Mouse (Mus musculus) intestine, embryonic 14.5 days (tissue): ENCODE results near the gene Fars2. TPM values are rescaled to one million over a fixed set of nuclear protein-coding genes. Genes with fewer than 3 reads are reported as not detected.
A peak's percentile ranks its signal among the peaks of the same experiment; 100 is the strongest.

Experiments used
- ATAC-seq: fragments of 200-750 bp; cut with Nextera tagmentation; replicated peaks from 2 replicates; pipeline ENCODE4 v1.8.0; 2017; ENCODE audit warnings: low read depth, moderate number of reproducible peaks, moderate TSS enrichment, moderate library complexity; ENCODE audit not compliant: low FRiP score, low TSS enrichment
- DNase-seq: peaks from one replicate; pipeline ENCODE4 v3.0.0-alpha.2; 2018; ENCODE audit warnings: low spot score
- H3K27ac ChIP-seq: fragments of 300-500 bp; sonication (generic); 2 replicates; pipeline ENCODE4 v1.5.1; 2014; ENCODE audit warnings: low read depth, mild to moderate bottlenecking, control low read depth
- H3K27me3 ChIP-seq: fragments of 300-500 bp; sonication (generic); replicated peaks from 2 replicates; pipeline ENCODE4 v1.6.1; 2014; ENCODE audit warnings: low read length, control low read depth; ENCODE audit not compliant: control insufficient read depth, insufficient read depth
- H3K36me3 ChIP-seq: fragments of 300-500 bp; sonication (generic); 2 replicates; pipeline ENCODE4 v1.6.1; 2014; ENCODE audit warnings: low read length, control low read depth; ENCODE audit not compliant: control insufficient read depth, insufficient read depth
- H3K4me1 ChIP-seq: fragments of 300-500 bp; sonication (generic); replicated peaks from 2 replicates; pipeline ENCODE4 v1.6.1; 2014; ENCODE audit warnings: low read length, control low read depth, mixed read lengths; ENCODE audit not compliant: control insufficient read depth, insufficient read depth
- H3K4me2 ChIP-seq: fragments of 300-500 bp; sonication (generic); 2 replicates; pipeline ENCODE4 v1.6.1; 2014; ENCODE audit warnings: low read length
- H3K4me3 ChIP-seq: fragments of 300-500 bp; sonication (generic); 2 replicates; pipeline ENCODE4 v1.5.1; 2014; ENCODE audit warnings: low read depth, low read length, control low read depth, mixed read lengths
- H3K9ac ChIP-seq: fragments of 300-500 bp; sonication (generic); 2 replicates; pipeline ENCODE4 v1.6.1; 2014; ENCODE audit warnings: mild to moderate bottlenecking, low read length
- H3K9me3 ChIP-seq: fragments of 300-500 bp; sonication (generic); 2 replicates; pipeline ENCODE4 v1.6.1; 2016; ENCODE audit warnings: low read length, control low read depth; ENCODE audit not compliant: control insufficient read depth
- WGBS: fragments of 180-500 bp; shearing (Covaris S2); extraction: QIAGEN DNeasy Blood & Tissue Kit; methylation state at CpG from one replicate; pipeline ENCODE4 v1.1.7; 2014; 5-methylcytosine and 5-hydroxymethylcytosine counted together
- polyA plus RNA-seq: library from polyadenylated mRNA; unstranded; fragments of >200 nt; fragmentation: Nextera tagmentation; extraction: Ambion mirVana; gene quantifications from 2 replicates; pipeline ENCODE4 v1.2.1, GENCODE M21; 2014

Gene Fars2
- polyA plus RNA-seq, 1 experiment from 2014 or later = 37.6 TPM

GRCm38 (mm10) chr13:36732891-36733490 lies 615.8 kb downstream of the Fars2 start:
- DNase-seq = no peak

GRCm38 (mm10) chr13:36733566-36733965 lies 616.4 kb downstream of the Fars2 start:
- Histone ChIP-seq H3K4me3 (peak overlapping the region; percentile 38), H3K9me3 (no peaks in the 10 kb centered on the region), H3K4me1 (no peaks in the 10 kb centered on the region), H3K36me3 (no peaks in the 10 kb centered on the region), H3K4me2 (peak overlapping the region; percentile 69), H3K27ac (no peak overlapping the region), H3K27me3 (peaks cover 76% of the 10 kb centered on the region), H3K9ac (no peak overlapping the region; the same call in 1 of the 2 replicates)
- WGBS = 3% methylated on average over 10 of the region's 10 CpGs
- ATAC-seq (no peak), DNase-seq (no peak)

More at GRCm38 (mm10) chr13:36732891-36733490, 615.8 kb downstream of the Fars2 start:
- Histone ChIP-seq H3K9me3 (no peaks in the 10 kb centered on the region), H3K9ac (no peak overlapping the region; the same call in 1 of the 2 replicates), H3K27ac (no peak overlapping the region), H3K36me3 (no peaks in the 10 kb centered on the region), H3K27me3 (peaks cover 82% of the 10 kb centered on the region), H3K4me1 (no peaks in the 10 kb centered on the region), H3K4me3 (peak overlapping the region; percentile 38; the same call in 1 of the 2 replicates), H3K4me2 (peak overlapping the region; percentile 69)
- no peak for ATAC-seq
- WGBS = 12% methylated on average over 6 of the region's 6 CpGs

GRCm38 (mm10) chr13:36733989-36734690 lies 616.9 kb downstream of the Fars2 start:
- under 1% methylated on average over 25 of the region's 26 CpGs for WGBS
- H3K4me3 ChIP-seq = peak overlapping the region; percentile 38
- H3K36me3 ChIP-seq = no peaks in the 10 kb centered on the region
- H3K27me3 ChIP-seq = peaks cover 71% of the 10 kb centered on the region
- peak overlapping the region; percentile 69 for H3K4me2 ChIP-seq
- no peaks in the 10 kb centered on the region for H3K4me1 ChIP-seq
- H3K9me3 ChIP-seq = no peaks in the 10 kb centered on the region
- ATAC-seq = no peak; the same call in 1 of the 2 replicates
- peak overlapping the region; percentile 35; the same call in 1 of the 2 replicates for H3K9ac ChIP-seq
- H3K27ac ChIP-seq = no peak overlapping the region
- DNase-seq = peak; percentile 84

GRCm38 (mm10) chr13:36734731-36735571 lies 617.7 kb downstream of the Fars2 start, which contains the start of gene Nrn1:
Nrn1 (minus strand) TSS chr13:36735131.
- no peaks in the 10 kb centered on the region for H3K4me1 ChIP-seq
- peak; percentile 77 for DNase-seq
- H3K4me2 ChIP-seq = peak within 1 kb of the TSS; percentile 69
- peaks cover 62% of the 10 kb centered on the region for H3K27me3 ChIP-seq
- no peaks in the 10 kb centered on the region for H3K9me3 ChIP-seq
- H3K9ac ChIP-seq = peak within 1 kb of the TSS; percentile 35; the same call in 1 of the 2 replicates
- H3K36me3 ChIP-seq = no peaks in the 10 kb centered on the region
- under 1% methylated on average over 50 of the region's 50 CpGs for WGBS
- no peak within 1 kb of the TSS for H3K27ac ChIP-seq
- ATAC-seq = no peak; the same call in none of the 2 replicates
- H3K4me3 ChIP-seq = peak within 1 kb of the TSS; percentile 38

- Histone ChIP-seq H3K4me3 (peak overlapping the region; percentile 38), H3K27me3 (peaks cover 52% of the 10 kb centered on the region), H3K27ac (no peak overlapping the region), H3K9me3 (no peaks in the 10 kb centered on the region), H3K4me2 (peak overlapping the region; percentile 69), H3K9ac (no peak overlapping the region), H3K36me3 (no peaks in the 10 kb centered on the region), H3K4me1 (no peaks in the 10 kb centered on the region)
- DNase-seq (peak; percentile 91), ATAC-seq (peak; percentile 93)
- under 1% methylated on average over 33 of the region's 39 CpGs for WGBS
Measured at GRCm38 (mm10) chr13:36735901-36736618, 618.8 kb downstream of the Fars2 start.

- WGBS = 8% methylated on average over 9 of the region's 9 CpGs
Measured at GRCm38 (mm10) chr13:36736619-36736996, 619.4 kb downstream of the Fars2 start.

GRCm38 (mm10) chr13:36750056-36750455 lies 632.8 kb downstream of the Fars2 start:
- 39% methylated on average over 2 of the region's 2 CpGs for WGBS
- ATAC-seq (no peak), DNase-seq (no peak)
- H3K4me2 ChIP-seq = no peak overlapping the region
- no peaks in the 10 kb centered on the region for H3K27me3 ChIP-seq
- no peaks in the 10 kb centered on the region for H3K9me3 ChIP-seq
- H3K4me3 ChIP-seq = no peak overlapping the region
- H3K27ac ChIP-seq = no peak overlapping the region
- no peaks in the 10 kb centered on the region for H3K36me3 ChIP-seq
- H3K9ac ChIP-seq = no peak overlapping the region
- H3K4me1 ChIP-seq = no peaks in the 10 kb centered on the region

More at GRCm38 (mm10) chr13:36736619-36736996, 619.4 kb downstream of the Fars2 start:
- Histone ChIP-seq H3K27me3 (peaks cover 47% of the 10 kb centered on the region), H3K27ac (no peak overlapping the region), H3K4me2 (peak overlapping the region; percentile 69), H3K9me3 (no peaks in the 10 kb centered on the region), H3K9ac (no peak overlapping the region), H3K36me3 (no peaks in the 10 kb centered on the region), H3K4me3 (peak overlapping the region; percentile 38), H3K4me1 (no peaks in the 10 kb centered on the region)
- ATAC-seq = peak; percentile 34
- DNase-seq = no peak

- H3K4me1 ChIP-seq = no peaks in the 10 kb centered on the region
- ATAC-seq (no peak), DNase-seq (no peak)
Measured at GRCm38 (mm10) chr13:36751861-36752260, 634.6 kb downstream of the Fars2 start.

More at GRCm38 (mm10) chr13:36751861-36752260, 634.6 kb downstream of the Fars2 start:
- no peaks in the 10 kb centered on the region for H3K27me3 ChIP-seq
- no peak overlapping the region for H3K4me3 ChIP-seq
- H3K4me2 ChIP-seq = no peak overlapping the region
- 87% methylated on average over 3 of the region's 3 CpGs for WGBS
- H3K36me3 ChIP-seq = no peaks in the 10 kb centered on the region
- H3K9ac ChIP-seq = no peak overlapping the region
- no peaks in the 10 kb centered on the region for H3K9me3 ChIP-seq
- H3K27ac ChIP-seq = no peak overlapping the region
